Mouse (Mus musculus) neural tube, embryonic 11.5 days (tissue): ENCODE data around the gene Cabp4. TPM values are rescaled to one million over a fixed set of nuclear protein-coding genes. Genes with fewer than 3 reads are reported as not detected.

Experiments used
- polyA plus RNA-seq: library from polyadenylated mRNA; unstranded; fragments of >200 nt; fragmentation: Nextera tagmentation; extraction: Ambion mirVana; gene quantifications from 2 replicates; pipeline ENCODE4 v1.2.1, GENCODE M21; 2014

Gene Cabp4
- polyA plus RNA-seq, 1 experiment from 2014 or later = not detected

Other genes starting within 250 kb of the Cabp4 start
- 17.3 TPM in 2 replicates for gene Tcirg1, start 236.9 kb downstream of the Cabp4 start, polyA plus RNA-seq
- gene Ndufs8, start 231.3 kb downstream of the Cabp4 start, polyA plus RNA-seq = 258 and 266 TPM in 2 replicates
- gene Aldh3b1, start 214.2 kb downstream of the Cabp4 start, polyA plus RNA-seq = 0.65 and 0.73 TPM in 2 replicates
- gene Unc93b1, start 208.8 kb downstream of the Cabp4 start, polyA plus RNA-seq = 5.3 and 7.1 TPM in 2 replicates
- not detected in 2 replicates for gene Aldh3b3, start 185.4 kb downstream of the Cabp4 start, polyA plus RNA-seq
- 0.86 and 1.1 TPM in 2 replicates for gene Aldh3b2, start 171.7 kb downstream of the Cabp4 start, polyA plus RNA-seq
- gene Acy3, start 157.5 kb downstream of the Cabp4 start, polyA plus RNA-seq = 2.4 and 3.2 TPM in 2 replicates
- 0.22 TPM in 1 of 2 replicates, not detected in the other for gene Tbx10, start 151.3 kb downstream of the Cabp4 start, polyA plus RNA-seq
- 20.6 and 20.8 TPM in 2 replicates for gene Nudt8, start 143.5 kb downstream of the Cabp4 start, polyA plus RNA-seq
- gene Gm49405, start 143.4 kb downstream of the Cabp4 start, polyA plus RNA-seq = 1.8 and 1.9 TPM in 2 replicates
- gene Doc2g, start 140.7 kb downstream of the Cabp4 start, polyA plus RNA-seq = 2.7 and 2.8 TPM in 2 replicates
- 207 and 208 TPM in 2 replicates for gene Ndufv1, start 131.2 kb downstream of the Cabp4 start, polyA plus RNA-seq
- gene Gstp1, start 106.0 kb downstream of the Cabp4 start, polyA plus RNA-seq = 361 TPM in 2 replicates
- gene Gstp2, start 98.0 kb downstream of the Cabp4 start, polyA plus RNA-seq = 0.68 and 1.2 TPM in 2 replicates
- gene Gstp3, start 84.5 kb downstream of the Cabp4 start, polyA plus RNA-seq = not detected in 2 replicates
- gene Cabp2, start 62.5 kb downstream of the Cabp4 start, polyA plus RNA-seq = not detected in 2 replicates
- gene Cdk2ap2, start 46.9 kb downstream of the Cabp4 start, polyA plus RNA-seq = 81.3 and 86.7 TPM in 2 replicates
- gene Pitpnm1, start 44.0 kb downstream of the Cabp4 start, polyA plus RNA-seq = 9.9 and 13.1 TPM in 2 replicates
- 68.4 and 77.6 TPM in 2 replicates for gene Aip, start 18.2 kb downstream of the Cabp4 start, polyA plus RNA-seq
- gene Gpr152, start 4.2 kb downstream of the Cabp4 start, polyA plus RNA-seq = not detected in 2 replicates
- gene Coro1b, start 4.6 kb upstream of the Cabp4 start, polyA plus RNA-seq = 128 TPM in 2 replicates
- gene Ptprcap, start 9.6 kb upstream of the Cabp4 start, polyA plus RNA-seq = 0.92 and 1.8 TPM in 2 replicates
- 52.6 and 52.7 TPM in 2 replicates for gene Rps6kb2, start 19.3 kb upstream of the Cabp4 start, polyA plus RNA-seq
- gene Carns1, start 31.4 kb upstream of the Cabp4 start, polyA plus RNA-seq = 2.9 and 3.8 TPM in 2 replicates
- 0.68 and 1.1 TPM in 2 replicates for gene Tbc1d10c, start 47.3 kb upstream of the Cabp4 start, polyA plus RNA-seq
- 928 and 939 TPM in 2 replicates for gene Ppp1ca, start 48.0 kb upstream of the Cabp4 start, polyA plus RNA-seq
- 39.1 and 45.8 TPM in 2 replicates for gene Rad9a, start 57.6 kb upstream of the Cabp4 start, polyA plus RNA-seq
- gene Clcf1, start 70.2 kb upstream of the Cabp4 start, polyA plus RNA-seq = 0.81 and 1.7 TPM in 2 replicates
- gene AC109138.7, start 70.3 kb upstream of the Cabp4 start, polyA plus RNA-seq = not detected in 2 replicates
- gene Pold4, start 87.9 kb upstream of the Cabp4 start, polyA plus RNA-seq = 14.7 and 15.2 TPM in 2 replicates
- 2.3 and 3.6 TPM in 2 replicates for gene Ssh3, start 125.1 kb upstream of the Cabp4 start, polyA plus RNA-seq
- gene Ankrd13d, start 139.1 kb upstream of the Cabp4 start, polyA plus RNA-seq = 11.6 and 14.1 TPM in 2 replicates
- gene Grk2, start 162.2 kb upstream of the Cabp4 start, polyA plus RNA-seq = 16.6 and 19.0 TPM in 2 replicates